Mouse (Mus musculus): ENCODE measurements around the gene Prkcsh. TPM values are rescaled to one million over a fixed set of nuclear protein-coding genes. Genes with fewer than 3 reads are reported as not detected.

Prkcsh gene
- polyA plus RNA-seq, 1 experiment from 2014 or later = 94.6 TPM

- Histone ChIP-seq H3K4me1 (peaks cover 24% of the 10 kb centered on the region), H3K9me3 (no peaks in the 10 kb centered on the region), H3K9ac (peak within 1 kb of the TSS; percentile 10; the same call in 1 of the 2 replicates), H3K27ac (no peak within 1 kb of the TSS), H3K4me3 (peak within 1 kb of the TSS; percentile 27), H3K27me3 (replicated peaks) (peaks cover 56% of the 10 kb centered on the region), H3K4me2 (peak within 1 kb of the TSS; percentile 56), H3K36me3 (replicated peaks) (no peaks in the 10 kb centered on the region)
- 1% methylated on average over 42 of the region's 42 CpGs for WGBS
- ATAC-seq (replicated peaks) = peak; percentile 24; the same call in 1 of the 2 replicates
Measured at GRCm38 (mm10) chr9:21989230-21990110, 13.1 kb upstream of the Prkcsh start, which contains the start of gene Rgl3. Gene Rgl3 (minus strand): TSS chr9:21989446.

- Histone ChIP-seq H3K4me3 (no peak overlapping the region), H3K4me1 (peaks cover 24% of the 10 kb centered on the region), H3K4me2 (no peak overlapping the region), H3K9ac (no peak overlapping the region), H3K27me3 (replicated peaks) (peaks cover 49% of the 10 kb centered on the region), H3K27ac (no peak overlapping the region), H3K36me3 (replicated peaks) (no peaks in the 10 kb centered on the region), H3K9me3 (no peaks in the 10 kb centered on the region)
- no peak for ATAC-seq (replicated peaks)
- 79% methylated on average over 4 of the region's 4 CpGs for WGBS
Measured at GRCm38 (mm10) chr9:21992227-21992626, 10.4 kb upstream of the Prkcsh start.

GRCm38 (mm10) chr9:21996178-21996867, 6.3 kb upstream of the Prkcsh start:
- Histone ChIP-seq H3K27me3 (replicated peaks) (peaks cover 8% of the 10 kb centered on the region), H3K27ac (no peak overlapping the region), H3K4me1 (no peaks in the 10 kb centered on the region), H3K36me3 (replicated peaks) (no peaks in the 10 kb centered on the region), H3K4me3 (no peak overlapping the region), H3K9me3 (no peaks in the 10 kb centered on the region), H3K9ac (no peak overlapping the region), H3K4me2 (no peak overlapping the region)
- ATAC-seq (replicated peaks) = no peak
- WGBS = 82% methylated on average over 3 of the region's 3 CpGs

DNA sequence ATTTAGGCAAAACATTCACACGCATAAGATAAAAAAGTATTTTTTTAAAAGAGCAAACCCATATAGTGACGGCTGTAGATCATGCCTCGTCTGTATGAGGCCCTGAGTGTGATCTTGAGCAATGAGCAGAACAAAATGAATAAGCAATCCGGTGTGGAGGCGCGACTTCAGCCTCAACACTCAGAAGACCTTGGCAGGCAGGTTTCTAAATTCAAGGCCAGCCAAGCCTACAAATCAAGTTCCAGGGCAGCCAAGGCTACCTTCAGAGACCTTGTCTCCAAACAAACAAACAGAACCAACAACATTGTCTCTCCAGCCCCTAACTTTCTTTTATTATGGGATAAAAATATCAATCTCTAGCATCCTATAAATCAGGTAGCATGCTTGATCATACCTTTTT, 2.3 kb upstream of the Prkcsh start:
- no peak for ATAC-seq (replicated peaks)
- Histone ChIP-seq H3K4me1 (peaks cover 30% of the 10 kb centered on the region), H3K4me3 (no peak overlapping the region), H3K4me2 (no peak overlapping the region), H3K36me3 (replicated peaks) (peaks cover 6% of the 10 kb centered on the region; the same call in 1 of the 2 replicates), H3K27ac (no peak overlapping the region), H3K9me3 (no peaks in the 10 kb centered on the region), H3K9ac (no peak overlapping the region), H3K27me3 (replicated peaks) (no peaks in the 10 kb centered on the region)
- 95% methylated on average over 6 of the region's 6 CpGs for whole genome bisulfite sequencing

- H3K4me3 ChIP-seq = peak overlapping the region; percentile 77
- H3K4me2 ChIP-seq = peak overlapping the region; percentile 58; the same call in 1 of the 2 replicates
- H3K9me3 ChIP-seq = no peaks in the 10 kb centered on the region
- H3K27ac ChIP-seq = 0 out of 2 replicates have a peak overlapping the region, but pooled peaks have one; percentile 66
- 86% methylated on average over 4 of the region's 4 CpGs for WGBS
- no peaks in the 10 kb centered on the region for H3K27me3 ChIP-seq (replicated peaks)
- H3K9ac ChIP-seq = no peak overlapping the region
- peaks cover 6% of the 10 kb centered on the region; the same call in 1 of the 2 replicates for H3K36me3 ChIP-seq (replicated peaks)
- peaks cover 41% of the 10 kb centered on the region for H3K4me1 ChIP-seq
- ATAC-seq (replicated peaks) = no peak
Measured at GRCm38 (mm10) chr9:22001633-22002032, 973 bp upstream of the Prkcsh start.

- Histone ChIP-seq H3K4me1 (peaks cover 41% of the 10 kb centered on the region), H3K27me3 (replicated peaks) (no peaks in the 10 kb centered on the region), H3K36me3 (replicated peaks) (peaks cover 8% of the 10 kb centered on the region; the same call in 1 of the 2 replicates), H3K9ac (peak overlapping the region; percentile 68), H3K4me2 (peak overlapping the region; percentile 90), H3K4me3 (peak overlapping the region; percentile 77), H3K9me3 (no peaks in the 10 kb centered on the region), H3K27ac (peak overlapping the region; percentile 80)
- WGBS = under 1% methylated on average over 18 of the region's 18 CpGs
- ATAC-seq (replicated peaks) = peak; percentile 40
Measured at GRCm38 (mm10) chr9:22003163-22003554, 553 bp downstream of the Prkcsh start.

GRCm38 (mm10) chr9:22004546-22004945, 1.9 kb downstream of the Prkcsh start:
- Histone ChIP-seq H3K4me2 (peak overlapping the region; percentile 90; the same call in 1 of the 2 replicates), H3K4me3 (no peak overlapping the region), H3K27ac (no peak overlapping the region), H3K9me3 (no peaks in the 10 kb centered on the region), H3K27me3 (replicated peaks) (no peaks in the 10 kb centered on the region), H3K9ac (no peak overlapping the region), H3K36me3 (replicated peaks) (peaks cover 12% of the 10 kb centered on the region), H3K4me1 (peaks cover 41% of the 10 kb centered on the region)
- WGBS = 93% methylated on average over 12 of the region's 12 CpGs
- ATAC-seq (replicated peaks) = no peak

DNA sequence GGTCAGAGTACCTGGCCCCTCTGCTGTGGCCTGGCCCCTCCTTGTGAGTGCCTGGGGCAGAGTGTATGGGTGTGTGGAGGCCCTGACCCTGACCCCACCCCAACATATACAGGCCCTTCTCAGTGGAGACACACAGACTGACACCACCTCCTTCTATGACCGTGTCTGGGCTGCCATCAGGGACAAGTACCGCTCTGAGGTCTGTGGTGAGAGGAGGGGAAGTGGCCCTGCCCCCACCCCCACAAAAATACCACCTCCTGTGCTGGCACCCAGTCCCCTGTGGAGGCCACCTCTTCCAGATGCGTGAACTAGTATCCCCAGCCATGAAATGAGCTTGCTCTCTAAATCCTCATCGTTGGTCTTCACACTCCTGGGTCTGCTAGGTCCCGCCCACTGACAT, 8.4 kb downstream of the Prkcsh start:
- Histone ChIP-seq H3K9ac (no peak overlapping the region), H3K27me3 (replicated peaks) (no peaks in the 10 kb centered on the region), H3K27ac (no peak overlapping the region), H3K36me3 (replicated peaks) (peaks cover 36% of the 10 kb centered on the region), H3K4me3 (no peak overlapping the region), H3K9me3 (no peaks in the 10 kb centered on the region), H3K4me2 (no peak overlapping the region), H3K4me1 (peaks cover 3% of the 10 kb centered on the region)
- ATAC-seq (replicated peaks) = peak; percentile 15; the same call in 1 of the 2 replicates
- WGBS = 92% methylated on average over 5 of the region's 5 CpGs

- no peak overlapping the region for H3K4me3 ChIP-seq
- H3K27ac ChIP-seq = no peak overlapping the region
- no peaks in the 10 kb centered on the region for H3K27me3 ChIP-seq (replicated peaks)
- H3K4me2 ChIP-seq = no peak overlapping the region
- H3K4me1 ChIP-seq = no peaks in the 10 kb centered on the region
- ATAC-seq (replicated peaks) = peak; percentile 15; the same call in 1 of the 2 replicates
- no peaks in the 10 kb centered on the region for H3K9me3 ChIP-seq
- 98% methylated on average over 13 of the region's 13 CpGs for WGBS
- H3K36me3 ChIP-seq (replicated peaks) = peaks cover 34% of the 10 kb centered on the region
- no peak overlapping the region for H3K9ac ChIP-seq
Measured at GRCm38 (mm10) chr9:22012731-22013130, 10.1 kb downstream of the Prkcsh start.

GRCm38 (mm10) chr9:22016245-22016644, 13.6 kb downstream of the Prkcsh start:
- Histone ChIP-seq H3K27ac (no peak overlapping the region), H3K27me3 (replicated peaks) (no peaks in the 10 kb centered on the region), H3K4me1 (no peaks in the 10 kb centered on the region), H3K4me2 (no peak overlapping the region), H3K9me3 (no peaks in the 10 kb centered on the region), H3K9ac (no peak overlapping the region), H3K4me3 (no peak overlapping the region), H3K36me3 (replicated peaks) (peaks cover 32% of the 10 kb centered on the region)
- 73% methylated on average over 10 of the region's 10 CpGs for WGBS
- ATAC-seq (replicated peaks) = no peak

- no peaks in the 10 kb centered on the region for H3K9me3 ChIP-seq
- no peak overlapping the region for H3K4me2 ChIP-seq
- no peaks in the 10 kb centered on the region for H3K4me1 ChIP-seq
- H3K4me3 ChIP-seq = no peak overlapping the region
- WGBS = 72% methylated on average over 7 of the region's 7 CpGs
- no peak for ATAC-seq (replicated peaks)
- no peak overlapping the region for H3K27ac ChIP-seq
- peaks cover 28% of the 10 kb centered on the region for H3K36me3 ChIP-seq (replicated peaks)
- no peak overlapping the region for H3K9ac ChIP-seq
- no peaks in the 10 kb centered on the region for H3K27me3 ChIP-seq (replicated peaks)
Measured at GRCm38 (mm10) chr9:22017208-22017825, 14.7 kb downstream of the Prkcsh start.

DNA sequence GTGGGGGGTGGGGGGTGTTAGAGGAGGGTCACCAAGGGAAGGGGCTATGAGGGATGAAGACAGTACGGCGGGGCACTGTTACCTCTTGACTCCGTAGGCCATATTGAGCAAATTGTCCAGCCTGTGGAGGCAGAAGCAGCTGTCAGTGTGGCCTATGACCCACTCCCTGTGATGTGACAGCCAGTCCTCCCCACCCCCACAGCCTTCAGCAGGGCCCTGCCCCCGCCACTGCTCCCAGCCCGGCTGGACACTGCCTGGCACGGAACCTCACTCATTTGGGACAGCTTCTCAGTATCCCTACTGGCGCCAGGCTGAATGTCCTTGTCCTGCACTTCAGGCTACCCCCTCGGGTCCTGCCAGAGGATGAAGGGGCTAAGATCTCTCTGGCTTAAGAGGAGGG, 22.0 kb downstream of the Prkcsh start:
- Histone ChIP-seq H3K36me3 (replicated peaks) (peaks cover 32% of the 10 kb centered on the region), H3K27ac (no peak overlapping the region), H3K4me1 (0 out of 2 replicates have a peak, but pooled peaks cover 3% of the 10 kb centered on the region), H3K4me2 (no peak overlapping the region), H3K9ac (no peak overlapping the region), H3K9me3 (no peaks in the 10 kb centered on the region), H3K27me3 (replicated peaks) (no peaks in the 10 kb centered on the region), H3K4me3 (no peak overlapping the region)
- 55% methylated on average over 8 of the region's 8 CpGs for WGBS
- no peak for ATAC-seq (replicated peaks)

All from midbrain, embryonic 15.5 days (tissue).